Mouse (Mus musculus) fibroblast of lung, adult 2 months (primary cell): ENCODE data around the gene Nop53.
A peak's percentile ranks its signal among the peaks of the same experiment; 100 is the strongest.

Experiments
- DNase-seq: peaks from one replicate; pipeline ENCODE4 v3.0.0-alpha.2; 2011; ENCODE audit warnings: low read depth

The Nop53 gene

DNA sequence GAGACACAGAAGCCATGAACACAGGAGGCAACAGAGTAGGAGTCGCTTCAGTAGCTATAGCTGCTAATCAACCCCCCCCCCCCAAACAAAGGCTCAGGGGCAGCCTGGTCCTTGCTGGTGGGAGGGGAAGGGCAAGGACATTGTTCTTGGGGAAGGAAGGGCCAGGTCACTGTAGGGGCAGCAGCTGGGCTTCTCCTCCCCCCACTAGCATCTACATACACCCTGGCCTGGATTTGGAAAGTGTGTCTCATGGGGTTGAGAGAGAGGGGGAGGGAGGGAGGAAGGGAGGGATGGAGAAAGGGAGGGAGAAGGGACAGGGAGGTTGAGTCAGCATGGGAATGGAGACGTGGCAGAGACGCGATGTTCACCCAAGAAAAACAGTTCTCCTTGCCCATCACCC is 14.8 kb upstream of the Nop53 start:
- DNase-seq: peak; percentile 75

- no peak for DNase-seq
These were observed 10.3 kb upstream of the Nop53 start for GRCm38 (mm10) chr7:15956143-15956542.

DNA sequence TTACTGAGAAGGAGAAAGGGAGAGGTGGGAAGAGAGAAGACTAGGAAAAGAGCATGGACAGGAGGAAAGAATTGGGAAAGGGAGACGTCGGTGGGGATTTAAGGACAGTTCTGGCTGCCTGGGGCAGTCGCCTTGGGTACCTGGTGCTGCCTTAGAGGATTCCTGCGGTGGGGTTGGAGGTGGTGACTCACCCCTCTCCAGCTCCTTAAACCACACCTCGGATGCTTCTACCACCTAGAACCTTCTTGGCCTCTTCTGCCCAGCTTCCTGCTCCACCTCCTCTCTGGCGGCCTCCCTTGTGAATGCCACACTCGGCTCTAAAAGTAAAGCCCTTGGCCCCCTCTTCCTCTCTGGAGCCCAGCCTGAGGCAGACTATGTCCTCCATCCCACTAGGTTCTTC is 9.6 kb upstream of the Nop53 start:
- DNase-seq: no peak

- DNase-seq: no peak
These were observed 9.1 kb upstream of the Nop53 start for GRCm38 (mm10) chr7:15954978-15955443.

- DNase-seq: no peak
These were observed 8.6 kb upstream of the Nop53 start for GRCm38 (mm10) chr7:15954436-15954835.

GRCm38 (mm10) chr7:15953307-15954074 is 7.6 kb upstream of the Nop53 start:
- no peak for DNase-seq

GRCm38 (mm10) chr7:15952416-15952815 is 6.5 kb upstream of the Nop53 start:
- DNase-seq: no peak

- no peak for DNase-seq
These were observed 4.1 kb upstream of the Nop53 start for GRCm38 (mm10) chr7:15950008-15950407.

DNA sequence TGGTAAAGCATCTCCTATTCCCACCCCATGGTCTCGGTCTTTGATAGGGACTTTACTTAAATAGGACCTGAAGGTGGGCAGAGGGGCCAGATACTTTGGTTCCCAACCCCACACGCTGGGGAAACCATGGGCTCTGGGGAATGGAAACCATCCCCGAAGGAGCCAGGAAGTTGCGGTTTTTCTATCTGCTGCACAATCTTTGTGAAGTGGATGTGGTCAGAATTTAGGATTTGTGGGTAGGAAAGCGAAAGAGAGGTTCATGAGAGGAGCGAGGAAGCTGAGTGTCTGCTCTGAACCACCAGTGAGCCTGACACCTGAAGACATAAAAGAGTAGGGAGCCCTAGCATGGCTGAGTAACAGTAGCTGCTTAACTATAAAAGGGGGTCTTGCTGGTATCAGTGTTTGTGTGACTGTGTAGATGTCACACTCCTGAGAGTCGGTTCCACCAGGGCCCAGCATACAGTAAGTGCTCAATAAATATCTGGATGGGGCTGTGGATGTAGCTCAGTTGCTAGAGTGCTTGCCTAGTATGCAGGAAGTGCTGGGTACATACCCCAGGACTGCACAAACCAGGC is 3.4 kb upstream of the Nop53 start:
- DNase-seq: no peak

- peak; percentile 95 for DNase-seq
These were observed 2.6 kb upstream of the Nop53 start for GRCm38 (mm10) chr7:15948381-15948941.

- no peak for DNase-seq
These were observed 1.9 kb upstream of the Nop53 start for GRCm38 (mm10) chr7:15947653-15948260.

DNA sequence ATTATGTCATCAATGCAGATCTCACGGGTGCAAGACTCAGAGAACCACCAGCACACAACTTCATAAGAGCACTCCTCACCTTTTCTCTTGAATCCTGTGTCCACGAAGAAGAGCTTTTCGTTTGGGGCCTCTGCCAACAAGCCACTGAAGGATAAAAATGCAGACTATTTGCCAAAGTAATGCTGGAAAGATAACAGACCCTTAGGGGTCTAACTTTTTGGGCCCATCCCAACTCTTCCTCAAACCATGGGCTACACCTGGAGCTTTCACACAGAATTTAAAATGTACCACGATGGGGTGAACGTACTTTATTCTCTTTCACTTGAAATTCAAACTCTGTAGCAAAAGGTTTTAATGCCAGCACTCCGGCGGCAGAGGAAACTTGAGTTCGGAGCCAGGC is 663 bp downstream of the Nop53 start:
- DNase-seq: no peak

- DNase-seq: no peak
These were observed 1.6 kb downstream of the Nop53 start for GRCm38 (mm10) chr7:15944311-15944710.

GRCm38 (mm10) chr7:15938621-15939020 is 7.3 kb downstream of the Nop53 start:
- DNase-seq: no peak

GRCm38 (mm10) chr7:15937491-15937890 is 8.4 kb downstream of the Nop53 start:
- no peak for DNase-seq

DNA sequence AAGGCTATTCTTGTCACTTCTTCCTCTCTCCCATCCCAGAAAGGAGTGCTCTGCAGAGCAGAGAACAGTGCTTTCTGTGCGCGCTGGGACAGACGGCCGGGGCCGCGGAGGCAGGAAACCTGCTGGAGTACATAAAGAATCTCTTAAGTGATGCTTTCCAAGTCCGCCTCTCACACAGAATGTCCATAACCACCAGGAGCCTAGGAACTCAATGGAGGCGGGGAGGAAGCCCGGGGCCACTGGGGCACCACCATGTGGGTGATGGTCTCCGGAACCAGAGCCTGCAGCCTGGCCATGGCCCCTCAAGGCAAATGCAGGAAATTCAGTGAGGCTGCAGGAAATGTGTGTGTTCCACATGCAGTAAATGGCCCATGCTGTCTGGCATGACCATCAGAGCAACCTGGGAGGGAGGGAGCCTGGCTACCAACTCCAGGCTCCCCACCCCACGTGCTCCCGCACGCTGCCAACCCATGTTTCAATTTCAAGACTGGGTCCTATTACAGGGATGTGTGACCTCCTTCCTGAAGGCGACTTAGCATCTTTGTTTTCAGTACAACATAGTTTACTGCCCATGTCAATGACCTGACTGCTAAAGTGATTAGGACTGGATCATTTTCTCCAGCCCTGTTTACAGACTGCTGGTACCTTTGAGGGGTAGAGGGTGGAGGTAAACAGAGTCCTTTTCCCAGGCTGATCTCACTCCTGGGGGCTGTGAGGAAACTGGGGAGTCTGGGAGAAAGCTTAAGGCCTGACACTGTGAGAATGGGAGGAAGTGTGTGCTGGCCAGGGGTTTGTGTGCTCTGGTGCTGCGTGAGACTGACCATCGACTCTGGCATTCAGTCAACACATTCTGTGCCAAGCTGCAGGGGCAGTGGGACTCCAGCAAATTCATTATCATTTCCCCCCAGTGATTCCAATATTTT is 12.2 kb downstream of the Nop53 start:
- DNase-seq: no peak

DNA sequence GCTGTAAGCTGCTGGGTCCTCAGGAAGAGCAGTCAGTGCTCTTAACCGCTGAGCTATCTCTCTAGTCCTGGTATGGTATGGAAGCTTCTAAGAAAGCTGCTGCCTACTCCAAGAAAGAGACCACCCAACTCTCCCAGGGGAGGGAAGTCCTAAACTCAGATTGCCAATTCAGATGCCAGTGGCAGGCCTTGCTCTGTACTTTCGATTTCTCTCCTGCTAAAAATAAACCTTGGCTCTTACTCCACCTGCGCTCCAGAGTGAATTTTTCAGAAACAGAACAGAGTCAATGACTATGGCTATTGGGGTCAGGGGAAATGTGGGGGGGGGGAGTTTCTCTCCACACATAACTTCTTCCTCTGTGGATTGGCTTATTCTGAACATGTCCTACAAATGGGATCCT is 14.2 kb downstream of the Nop53 start:
- no peak for DNase-seq

DNA sequence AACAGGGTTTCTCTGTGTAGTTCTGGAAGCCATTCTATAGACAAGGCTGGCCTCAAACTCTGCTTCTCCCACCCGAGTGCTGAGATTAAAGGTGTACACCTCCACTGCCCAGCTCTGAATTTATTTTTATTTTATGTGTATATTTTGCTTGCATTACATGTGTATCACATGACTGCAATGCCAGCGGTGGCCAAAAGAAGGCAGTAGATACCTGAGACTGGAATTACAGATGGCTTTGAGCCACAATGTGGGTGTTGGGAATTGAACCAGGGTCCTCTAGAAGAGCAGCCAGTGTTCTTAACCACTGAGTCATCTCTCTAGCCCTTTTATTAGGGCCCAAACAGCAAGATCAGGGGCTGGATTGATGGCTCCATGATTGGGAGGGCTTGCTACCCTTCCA is 15.3 kb downstream of the Nop53 start:
- no peak for DNase-seq

DNA sequence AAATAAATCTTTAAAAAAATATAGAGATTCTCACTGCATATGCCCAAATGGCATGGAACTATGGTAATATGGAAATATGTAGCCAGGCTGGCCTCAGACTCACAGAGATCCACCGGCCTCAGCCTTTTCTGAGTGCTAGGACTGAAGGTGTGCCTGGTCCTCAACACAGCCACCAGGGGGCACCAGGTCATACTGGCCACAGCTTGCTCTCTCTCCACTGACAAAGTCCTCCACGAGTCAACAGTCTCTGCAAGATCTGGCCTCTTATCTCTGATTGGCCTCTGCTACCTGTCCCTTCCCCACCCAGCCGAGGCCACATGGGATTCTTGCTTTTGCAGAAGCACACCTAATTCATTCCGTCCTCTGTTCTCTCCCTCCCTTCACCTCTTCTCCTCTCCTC is 16.0 kb downstream of the Nop53 start:
- DNase-seq: peak; percentile 37

DNA sequence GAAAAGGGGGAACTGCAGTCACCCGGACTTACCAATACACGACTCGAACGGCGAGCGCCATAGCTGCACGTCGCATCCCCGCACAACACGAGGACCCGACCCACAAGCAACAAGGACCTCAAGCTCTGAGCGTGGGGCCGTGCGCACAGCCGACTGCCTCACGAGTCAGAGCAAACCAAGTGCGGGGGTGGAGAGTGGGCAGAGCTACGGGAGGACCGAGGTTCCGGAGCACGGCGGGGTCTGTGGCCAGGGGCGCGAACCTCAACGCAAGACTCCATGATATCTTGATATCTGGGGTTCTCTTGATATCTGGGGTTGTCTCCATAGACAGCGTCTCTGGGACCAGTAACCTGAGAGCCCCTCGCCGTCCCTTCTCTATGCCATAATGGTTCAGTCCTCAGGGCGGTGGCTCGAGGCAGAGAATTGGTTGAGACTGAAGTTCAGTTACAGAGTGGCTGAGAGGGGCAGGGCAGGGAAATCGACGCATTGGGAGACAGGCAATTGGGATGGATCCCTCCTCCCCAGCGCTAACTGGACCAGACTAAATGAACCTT is 23.6 kb downstream of the Nop53 start, which contains the start of gene Selenow:
TSS of gene Selenow (minus strand) at position 183 of the 554 bp plus-strand sequence.
- peak; percentile 81 for DNase-seq

DNA sequence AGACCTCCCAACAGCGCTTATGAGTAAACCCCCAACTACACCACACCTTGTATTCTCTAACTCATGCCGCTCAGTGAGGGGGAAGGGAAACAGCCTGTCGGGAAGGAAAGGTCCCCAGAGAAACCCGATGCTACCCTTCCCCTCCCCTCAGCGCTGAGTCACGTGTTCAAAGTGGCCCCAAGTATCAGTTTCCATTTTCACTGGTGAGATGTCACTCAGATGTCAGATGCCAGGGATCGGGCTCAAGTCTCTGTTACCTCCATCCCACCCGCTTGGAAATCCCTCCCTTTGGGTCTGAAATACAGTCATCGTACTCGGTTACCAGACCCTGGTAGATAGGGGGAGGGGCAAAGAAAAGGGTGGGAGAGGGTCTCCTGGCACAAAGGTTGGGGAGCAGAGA is 24.1 kb downstream of the Nop53 start:
- DNase-seq: peak; percentile 26
